11 mouse cellular contexts compared by ENCODE assay signal in genomic region chr8:121687455-121688161, GRCm38 (mm10). TPM values are rescaled to one million over a fixed set of nuclear protein-coding genes. Genes with fewer than 3 reads are reported as not detected.
DNase-seq lines count a peak whose midpoint lies in the region; ATAC-seq lines count a peak whose summit lies in the region.
"Had no signal": no experiment of that assay in that cellular context is flagged by ENCODE, and none has a peak within 500 bp of the region (broad histone marks: within the 10 kb centered on the region; RNA-seq: fewer than 3 reads in every experiment).

No protein-coding gene starts in this region.

- peaks cover 11% of the 10 kb centered on the region for H3K4me1 ChIP-seq in hindbrain, embryonic 16.5 days (ENCODE audit: control insufficient read depth, insufficient read depth, low read depth, low read length)
- H3K4me1 ChIP-seq in midbrain, embryonic 14.5 days (ENCODE audit: control insufficient read depth, insufficient read depth, low read length) = peaks cover 15% of the 10 kb centered on the region
- H3K4me1 ChIP-seq: stomach, embryonic 15.5 days had no signal

- 45% methylated on average over 14 of the region's 14 CpGs for WGBS in hindbrain, embryonic 16.5 days
- 49% methylated on average over 14 of the region's 14 CpGs for WGBS in midbrain, embryonic 14.5 days

- H3K9me3 ChIP-seq in hindbrain, embryonic 16.5 days (ENCODE audit: control insufficient read depth, low read length) = no peaks in the 10 kb centered on the region
- H3K9me3 ChIP-seq in midbrain, embryonic 14.5 days (ENCODE audit: control insufficient read depth, low read length) = no peaks in the 10 kb centered on the region
- H3K9me3 ChIP-seq: stomach, embryonic 15.5 days had no signal

- H3K4me3 ChIP-seq in hindbrain, embryonic 16.5 days (ENCODE audit: low read length) = no peak overlapping the region
- no peak overlapping the region for H3K4me3 ChIP-seq in midbrain, embryonic 14.5 days (replicated peaks; ENCODE audit: low read depth, low read length)
- H3K4me3 ChIP-seq: stomach, embryonic 15.5 days had no signal

- DNase-seq in adrenal gland, postnatal 14 days = peak; percentile 27
- no peak for DNase-seq in adrenal gland, adult 18-20 months (ENCODE audit: low spot score in 2 of 2)
- DNase-seq in embryo, embryonic 11 days = peak; percentile 67
- peak; percentile 88 for DNase-seq in midbrain, embryonic 14.5 days
- no peak for DNase-seq in c-Kit-positive CD71-positive TER-119-positive erythroid progenitor cells, embryonic 14.5 days (ENCODE audit: low spot score)
- no peak for DNase-seq in thymus, postnatal 14 days

- peak; percentile 79 for ATAC-seq in hindbrain, embryonic 16.5 days
- peak; percentile 34; the same call in 1 of the 2 replicates for ATAC-seq in midbrain, embryonic 14.5 days (ENCODE audit: low FRiP score, low TSS enrichment)
- ATAC-seq in monocyte, adult 5-6 weeks (replicated peaks; ENCODE audit: insufficient number of reproducible peaks, low FRiP score, low TSS enrichment, poor library complexity, severe bottlenecking) = no peak

- no peaks in the 10 kb centered on the region for H3K36me3 ChIP-seq in hindbrain, embryonic 16.5 days (ENCODE audit: control insufficient read depth, insufficient read depth, low read length)
- no peaks in the 10 kb centered on the region for H3K36me3 ChIP-seq in midbrain, embryonic 14.5 days (ENCODE audit: control insufficient read depth, insufficient read depth, low read length)
- H3K36me3 ChIP-seq: stomach, embryonic 15.5 days had no signal

- H3K9ac ChIP-seq in hindbrain, embryonic 16.5 days (ENCODE audit: low read depth, low read length) = peak overlapping the region; percentile 41; the same call in 1 of the 2 replicates
- peak overlapping the region; percentile 31; the same call in 1 of the 2 replicates for H3K9ac ChIP-seq in midbrain, embryonic 14.5 days (replicated peaks; ENCODE audit: low read length)
- H3K9ac ChIP-seq: stomach, embryonic 15.5 days had no signal

- H3K27me3 ChIP-seq in hindbrain, embryonic 16.5 days (replicated peaks; ENCODE audit: control insufficient read depth, insufficient read depth, low read length) = no peaks in the 10 kb centered on the region
- H3K27me3 ChIP-seq in midbrain, embryonic 14.5 days (ENCODE audit: control insufficient read depth, insufficient read depth, low read length) = no peaks in the 10 kb centered on the region
- H3K27me3 ChIP-seq: stomach, embryonic 15.5 days had no signal

- H3K27ac ChIP-seq in hindbrain, embryonic 16.5 days (ENCODE audit: low read depth, low read length) = peak overlapping the region; percentile 89
- peak overlapping the region; percentile 90 for H3K27ac ChIP-seq in midbrain, embryonic 14.5 days (replicated peaks; ENCODE audit: low read depth, low read length)
- H3K27ac ChIP-seq: stomach, embryonic 15.5 days had no signal

- H3K4me2 ChIP-seq in hindbrain, embryonic 16.5 days (ENCODE audit: low read length) = peak overlapping the region; percentile 29
- no peak overlapping the region for H3K4me2 ChIP-seq in midbrain, embryonic 14.5 days (ENCODE audit: low read length)
- H3K4me2 ChIP-seq: stomach, embryonic 15.5 days had no signal

RNA-seq across cellular contexts. Expression of gene Zcchc14, which starts 34.9 kb away (rescaled TPM):
- total RNA-seq in adrenal gland, postnatal 14 days (2021) = 41.0 and 46.2 TPM in 2 replicates
- total RNA-seq in adrenal gland, adult 18-20 months (2021) = 10 to 100 TPM; 31.8 to 34.6 TPM
- 19.3 and 20.9 TPM in 2 replicates for polyA plus RNA-seq in hindbrain, embryonic 16.5 days (2015; fragmentation: Nextera tagmentation; extraction: Ambion mirVana)
- polyA plus RNA-seq in midbrain, embryonic 14.5 days (2014; fragmentation: Nextera tagmentation; extraction: Ambion mirVana) = 39.0 and 43.4 TPM in 2 replicates
- 0.19 to 0.21 TPM in 2 of 3 replicates, not detected in the other for total RNA-seq in monocyte, adult 5-6 weeks (2017)

RNA-seq across cellular contexts. Expression of gene Jph3, which starts 41.8 kb away (rescaled TPM):
- 2.1 and 2.7 TPM in 2 replicates for total RNA-seq in adrenal gland, postnatal 14 days (2021)
- 1 to 10 TPM; 2.3 to 3.3 TPM for total RNA-seq in adrenal gland, adult 18-20 months (2021)
- polyA plus RNA-seq in hindbrain, embryonic 16.5 days (2015; fragmentation: Nextera tagmentation; extraction: Ambion mirVana) = 106 and 118 TPM in 2 replicates
- 73.5 and 86.4 TPM in 2 replicates for polyA plus RNA-seq in midbrain, embryonic 14.5 days (2014; fragmentation: Nextera tagmentation; extraction: Ambion mirVana)
- not detected in 3 replicates for total RNA-seq in monocyte, adult 5-6 weeks (2017)
- total RNA-seq: common myeloid progenitor, adult 5-6 weeks; liver, adult 2 months had no signal
- polyA plus RNA-seq: liver, adult 2 months had no signal

Comparison
In these comparisons a context has a peak if more than half of its experiments do, and no peak if none do; other contexts are left out.
1. DNase-seq: peak in adrenal gland, postnatal 14 days (single experiment), embryo, embryonic 11 days (single experiment) and midbrain, embryonic 14.5 days (single experiment); none in adrenal gland, adult 18-20 months (0 of 2), c-Kit-positive CD71-positive TER-119-positive erythroid progenitor cells, embryonic 14.5 days (single experiment) and thymus, postnatal 14 days (single experiment).
2. RNA of gene Zcchc14, which starts 34.9 kb away (total RNA-seq): 41.0 to 46.2 TPM in adrenal gland, postnatal 14 days and 31.8 to 34.6 TPM in adrenal gland, adult 18-20 months; 0.19 to 0.21 TPM in monocyte, adult 5-6 weeks; every median in the first group is over 10 times any median in the second.